Mouse (Mus musculus) thymus, postnatal 10 days (tissue): ENCODE results near the gene Atf3.

Source experiments
- DNase-seq, 2 experiments: peaks; one replicate each; pipeline ENCODE4 v3.0.0; 2021; ENCODE audit warnings: low spot score in 2 of 2

Gene Atf3

DNA sequence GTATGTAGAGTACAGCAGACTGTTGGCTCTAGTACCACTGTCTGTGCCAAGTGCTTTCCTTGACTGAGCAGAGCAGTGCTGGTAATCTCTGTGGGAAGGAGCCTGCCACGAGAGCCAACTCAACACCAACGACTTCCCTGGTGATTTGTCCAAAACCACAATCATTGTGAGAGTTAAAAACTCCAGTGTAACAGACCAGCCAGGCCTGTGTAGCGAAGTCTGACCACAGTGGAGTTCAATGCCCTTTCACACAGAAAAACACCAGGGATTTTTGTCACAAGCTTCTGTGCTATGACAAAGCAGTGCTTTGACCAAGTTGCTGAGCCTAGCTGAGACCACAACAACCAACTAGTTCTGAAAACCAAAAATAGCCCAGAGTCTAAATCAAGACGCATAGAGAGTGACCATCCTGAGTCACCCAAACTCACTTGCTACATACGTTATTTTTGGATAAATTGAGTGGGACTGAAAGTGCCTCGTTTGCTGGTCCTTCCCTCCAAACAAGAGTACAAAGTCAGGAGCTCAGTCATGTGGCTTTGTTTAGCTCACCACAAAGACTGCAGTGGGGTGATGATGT is 12.6 kb upstream of the Atf3 start:
- no peak for DNase-seq

DNA sequence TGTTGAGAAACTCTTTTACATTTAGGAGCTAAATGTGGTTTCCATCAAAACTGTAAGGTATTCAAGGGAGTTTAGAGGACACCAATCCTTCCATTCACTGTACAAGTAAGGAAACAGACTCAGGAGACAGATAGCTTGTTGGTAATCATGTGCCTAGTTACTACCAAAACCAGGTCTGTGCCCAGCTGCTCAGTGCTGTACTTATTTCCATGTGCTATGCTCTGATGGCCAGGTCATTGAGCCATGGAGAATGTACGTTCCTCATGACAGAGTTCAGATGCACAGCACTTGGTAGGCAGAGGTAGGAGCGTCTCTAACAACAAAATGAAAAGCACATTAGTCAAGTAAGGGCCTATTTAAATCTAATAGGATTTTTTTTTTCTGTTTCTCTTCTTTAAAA is 8.7 kb upstream of the Atf3 start:
- no peak for DNase-seq

DNA sequence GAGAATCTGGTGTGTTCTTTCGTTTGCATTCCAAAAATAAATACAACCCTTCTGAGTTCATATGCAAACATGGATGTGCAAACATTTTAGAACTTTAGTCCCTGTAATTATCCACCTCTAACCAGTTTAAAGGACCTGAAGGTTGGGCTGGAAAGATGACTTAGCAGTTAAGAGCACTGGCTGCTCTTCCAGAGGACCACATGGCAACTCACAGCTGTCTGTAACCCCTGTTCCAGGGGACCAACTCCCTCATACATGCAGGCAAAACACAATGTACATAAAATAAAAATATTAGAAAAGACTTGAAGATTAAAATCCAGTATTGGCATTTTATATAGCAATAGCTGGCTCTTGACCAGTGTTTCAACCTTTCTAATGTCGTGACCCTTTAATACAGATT is 7.9 kb upstream of the Atf3 start:
- no peak for DNase-seq

DNA sequence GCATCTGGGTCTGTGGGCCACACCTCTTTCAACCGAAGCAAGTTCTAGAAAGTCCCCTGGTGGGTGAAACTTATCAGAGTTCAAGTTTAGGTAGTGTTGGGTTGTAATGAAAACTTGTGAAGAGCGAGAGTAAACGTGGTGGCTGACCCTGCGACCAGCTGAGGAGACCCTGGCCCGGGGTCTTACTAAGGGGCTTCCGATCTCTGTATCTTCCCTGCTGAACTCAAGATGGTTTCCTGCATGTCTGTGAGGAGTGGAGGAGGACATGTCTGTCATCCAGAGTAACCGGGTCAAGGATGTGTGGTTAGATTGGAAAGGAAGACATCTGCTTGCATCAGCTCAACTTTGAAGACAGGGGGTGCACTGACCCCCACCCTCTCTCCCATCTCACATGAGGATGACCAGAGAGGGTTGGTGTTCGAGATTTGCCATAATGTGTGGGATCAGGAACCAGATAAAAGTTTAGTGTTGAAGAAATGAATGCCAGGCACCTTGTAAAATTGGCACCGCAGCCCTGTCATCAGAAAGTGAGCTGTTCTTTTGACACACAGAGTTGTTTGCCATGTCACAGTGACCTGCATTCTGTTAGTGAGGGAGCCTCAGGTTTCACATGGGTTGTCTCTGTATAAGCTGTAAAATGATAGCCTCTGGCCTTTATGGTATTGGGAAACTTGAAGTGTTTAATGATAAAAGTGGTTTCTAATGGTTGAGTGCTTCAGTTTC is 7.3 kb upstream of the Atf3 start:
- no peak for DNase-seq

DNA sequence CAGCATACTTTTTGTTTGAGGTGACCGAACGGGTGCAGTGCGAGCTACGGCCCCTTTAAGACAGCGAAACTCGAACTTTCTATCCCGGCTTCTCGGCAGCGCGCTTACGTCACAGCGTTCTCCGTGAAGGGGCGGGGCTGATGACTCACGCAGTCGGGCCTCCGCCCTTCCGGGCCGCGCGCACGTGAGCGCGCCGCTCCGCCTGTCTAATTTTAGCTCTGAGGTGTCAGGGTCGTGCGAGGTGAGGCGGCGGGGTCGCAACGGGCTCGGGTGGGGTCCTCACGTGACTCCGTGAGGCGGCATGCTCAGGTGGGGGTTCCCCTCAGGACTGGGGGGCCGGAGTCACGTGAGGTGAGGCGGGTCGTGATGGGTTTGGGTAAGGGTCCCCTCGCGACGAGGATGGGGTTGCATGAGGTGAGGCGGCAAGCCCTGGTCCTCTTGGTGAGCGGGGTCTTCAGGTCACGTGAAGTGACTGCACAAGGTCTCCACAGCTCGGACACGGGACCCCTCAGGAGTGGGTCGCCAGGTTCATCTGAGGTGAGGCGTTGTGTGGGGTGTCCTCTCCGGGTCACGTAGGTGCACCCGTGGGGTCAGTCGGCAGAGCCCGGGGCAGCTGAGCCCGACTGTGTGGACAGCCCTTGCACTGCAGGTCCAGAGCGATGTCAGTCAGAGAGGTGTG is 6.6 kb upstream of the Atf3 start:
- peak; percentile 89 to 92 for DNase-seq

DNA sequence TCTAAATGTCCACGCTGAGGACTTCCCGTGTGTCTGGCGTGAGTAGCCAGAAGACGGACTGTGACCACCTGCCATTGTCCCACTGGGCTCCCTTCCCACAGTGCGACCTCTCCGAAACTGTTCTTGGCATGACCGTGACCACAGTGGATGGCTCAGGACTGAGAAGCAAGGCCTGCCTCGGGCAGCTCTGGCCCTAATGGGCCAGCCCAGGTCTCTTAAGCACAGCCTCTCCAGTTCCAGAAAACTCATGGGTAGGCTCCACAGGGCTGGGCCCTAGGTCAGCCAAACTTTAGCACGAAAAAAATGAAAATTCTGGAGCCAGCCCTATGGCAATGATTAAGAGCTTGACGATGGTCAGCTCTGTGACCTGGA is 6.1 kb upstream of the Atf3 start:
- no peak for DNase-seq

DNA sequence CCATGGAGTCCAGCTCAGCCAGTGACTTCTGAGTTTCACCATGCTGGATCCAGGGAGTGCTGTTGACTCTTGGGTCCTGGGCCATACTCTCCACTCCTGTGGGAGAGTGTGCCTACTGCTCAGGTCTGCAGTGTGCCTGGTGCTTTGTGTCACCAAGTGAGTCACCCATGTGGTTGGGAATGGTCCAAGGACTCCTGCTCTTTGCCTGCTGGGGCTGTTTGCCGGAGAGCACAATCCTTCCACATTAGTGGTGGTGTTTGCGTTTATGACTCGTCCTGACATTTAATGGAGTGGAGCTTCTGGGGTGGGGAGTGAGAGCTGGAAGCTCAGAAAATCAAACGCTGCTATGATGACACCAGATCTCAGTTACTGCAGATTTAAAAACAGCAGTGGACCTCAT is 4.2 kb upstream of the Atf3 start:
- DNase-seq: no peak

DNA sequence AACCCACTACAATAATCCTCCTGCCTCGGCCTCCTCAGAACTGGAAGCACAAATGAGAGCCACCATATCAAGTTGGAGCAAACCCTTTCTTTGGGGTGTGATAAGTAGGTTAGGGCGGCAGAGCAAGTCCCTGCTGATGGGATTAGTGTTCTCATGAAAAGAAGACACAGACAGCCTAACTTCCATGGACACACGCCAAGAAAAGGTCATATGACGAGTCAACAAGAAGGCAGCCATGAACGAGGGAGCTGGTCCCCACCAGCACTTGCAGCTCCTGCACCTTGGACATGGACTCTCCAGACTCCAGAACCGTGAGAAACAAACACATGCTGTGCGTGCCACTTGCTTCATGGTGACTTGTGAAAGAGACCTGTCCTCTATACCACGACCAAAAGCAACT is 2.7 kb upstream of the Atf3 start:
- DNase-seq: no peak

DNA sequence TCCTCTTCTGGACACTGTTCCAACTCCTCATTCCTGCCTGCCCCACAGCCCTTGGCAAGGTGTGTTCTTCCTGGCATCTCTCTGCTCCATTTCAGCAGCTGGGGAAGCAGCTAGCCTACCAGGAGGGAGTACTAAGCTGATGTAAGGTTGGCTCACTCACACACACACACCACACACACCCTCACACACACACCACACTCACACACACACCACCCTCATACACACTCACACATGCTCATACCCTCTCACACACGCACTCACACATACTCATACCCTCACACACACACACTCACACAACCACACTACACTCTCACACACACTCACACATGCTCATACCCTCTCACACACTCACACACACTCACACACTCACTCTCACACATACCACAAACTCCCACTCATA is 1.9 kb upstream of the Atf3 start:
- DNase-seq: no peak

DNA sequence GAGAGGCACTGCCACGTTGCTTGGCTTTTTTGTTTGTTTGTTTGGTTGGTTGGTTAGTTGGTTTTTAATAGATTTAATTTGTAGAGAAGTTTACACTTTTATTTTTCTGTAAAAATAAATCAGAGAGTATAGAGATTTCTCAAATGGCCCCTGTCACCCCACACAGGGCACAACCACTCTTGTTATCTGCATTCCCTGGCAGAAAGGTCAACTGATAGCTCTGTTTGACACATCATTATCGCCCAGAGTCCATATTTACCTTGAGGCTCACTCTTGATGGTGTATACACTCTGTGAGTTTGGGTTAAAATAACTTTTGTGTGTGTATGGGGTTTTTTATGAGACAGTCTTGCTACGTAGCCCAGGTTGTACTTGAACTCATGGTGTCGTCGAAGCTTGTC is 744 bp upstream of the Atf3 start:
- no peak for DNase-seq

DNA sequence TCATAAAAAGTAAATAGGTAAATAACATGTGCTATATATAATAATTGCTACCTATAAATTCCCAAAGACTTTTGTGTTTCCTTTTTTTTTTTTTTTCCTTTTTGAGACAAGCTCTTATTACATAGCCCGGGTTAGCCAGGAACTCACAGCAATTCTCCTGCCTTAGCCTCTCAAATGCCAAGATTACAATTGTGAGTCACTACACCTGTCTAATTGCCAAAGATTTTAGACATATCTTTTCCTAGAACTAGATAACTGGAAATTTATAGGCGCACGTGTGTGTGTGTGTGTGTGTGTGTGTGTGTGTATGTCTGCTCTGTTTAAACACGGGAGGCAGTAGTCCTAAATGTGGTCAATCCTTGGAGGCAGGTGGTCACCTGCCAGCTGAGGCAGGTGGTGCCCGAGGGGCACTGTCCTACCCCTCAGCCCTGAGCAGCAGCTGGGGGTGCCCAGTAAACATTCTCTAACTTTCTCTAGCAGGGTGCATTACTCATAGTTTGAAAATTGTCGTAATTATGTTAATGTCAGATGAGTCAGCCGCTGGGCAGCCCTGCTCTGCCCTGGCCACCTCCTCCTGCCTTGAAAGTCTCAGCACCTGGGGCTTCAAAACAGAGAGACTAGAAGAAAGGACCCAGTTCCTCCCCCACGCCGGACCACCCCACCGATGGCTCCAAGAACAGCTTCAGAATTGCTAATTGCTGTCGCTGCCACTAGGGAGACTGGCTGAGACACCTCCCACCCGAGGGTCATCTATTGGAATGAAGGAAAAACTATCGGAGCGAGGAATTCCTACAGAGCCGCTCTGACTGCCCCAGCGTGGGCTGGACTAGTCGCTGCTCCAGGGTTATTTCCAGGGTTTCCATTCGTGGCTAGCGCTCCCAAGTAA is 1.8 kb downstream of the Atf3 start:
- DNase-seq: no peak

DNA sequence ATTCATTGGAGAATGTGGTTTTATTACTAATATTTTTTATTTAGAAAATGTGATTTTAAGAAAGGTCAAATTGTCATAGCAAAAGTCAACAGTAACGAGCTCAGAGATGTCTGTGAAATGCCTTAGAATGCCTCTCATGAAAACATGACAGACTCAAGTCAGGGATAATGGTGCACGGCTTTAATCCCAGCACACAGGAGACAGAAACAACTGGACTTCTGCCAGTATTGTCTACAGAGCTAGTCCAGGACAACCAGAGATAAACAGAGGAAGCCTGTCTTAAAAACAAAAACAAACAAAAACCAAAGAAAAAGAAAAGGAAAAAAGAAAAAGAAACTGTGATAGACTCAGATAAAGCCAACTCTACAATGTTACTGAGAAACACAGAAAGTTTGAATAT is 6.7 kb downstream of the Atf3 start:
- DNase-seq: no peak

DNA sequence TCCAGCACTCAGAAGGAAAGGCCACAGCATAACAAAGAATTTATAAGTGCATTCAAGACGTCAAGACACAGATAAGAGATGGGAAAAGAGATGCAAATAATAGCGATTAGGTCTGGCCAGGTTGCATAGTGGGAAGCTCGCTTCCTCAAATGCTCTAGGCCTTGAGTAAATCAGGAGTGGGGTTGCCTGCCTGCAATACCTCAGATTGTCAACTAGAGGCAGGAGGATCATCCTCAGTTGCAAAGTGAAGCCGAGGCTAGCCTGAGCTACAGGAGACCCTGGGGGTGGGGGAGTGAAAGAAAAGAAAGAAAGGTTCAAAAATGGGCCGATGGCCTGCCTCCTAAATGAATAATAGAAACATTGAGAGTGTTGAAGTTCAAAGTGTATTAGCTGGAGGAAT is 12.0 kb downstream of the Atf3 start:
- no peak for DNase-seq

DNA sequence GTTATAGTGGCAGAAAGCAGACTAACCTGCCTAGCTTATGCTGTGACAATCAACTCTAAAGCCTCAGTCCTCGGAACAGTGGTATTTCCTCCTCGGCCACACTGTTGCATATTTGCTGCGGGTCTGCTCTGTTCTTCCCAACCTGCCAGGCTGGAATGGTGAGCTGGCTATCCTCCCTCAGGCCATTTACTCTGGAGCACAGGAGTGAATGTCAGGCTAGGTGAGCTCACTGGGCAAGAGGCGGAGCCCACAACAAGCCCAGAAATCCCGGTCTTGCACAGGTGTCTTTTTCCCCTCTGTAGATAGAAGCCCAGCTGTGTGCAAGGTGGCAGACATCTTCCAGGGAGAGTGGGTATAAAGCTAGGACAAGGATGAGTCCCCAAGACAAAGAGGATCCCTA is 13.0 kb downstream of the Atf3 start:
- DNase-seq: no peak

DNA sequence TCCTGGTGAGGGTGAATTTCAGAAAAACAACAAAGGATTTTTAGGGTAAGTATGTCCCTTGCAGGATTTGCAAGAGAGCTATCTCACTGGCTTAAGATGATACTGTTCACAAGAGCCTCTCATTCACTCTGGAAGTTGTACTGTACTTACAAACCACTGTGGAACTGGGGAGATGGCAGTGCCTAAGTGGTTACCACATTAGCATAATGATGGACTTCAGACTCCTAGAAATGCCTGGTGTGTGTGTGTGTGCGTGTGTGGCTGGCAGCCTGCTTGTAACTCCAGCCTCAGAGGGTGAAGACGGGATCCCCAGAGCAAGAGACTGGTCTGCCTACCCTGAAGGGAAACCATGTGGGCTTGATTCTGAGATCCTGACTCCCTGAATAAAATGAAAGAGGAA is 14.3 kb downstream of the Atf3 start:
- no peak for DNase-seq

DNA sequence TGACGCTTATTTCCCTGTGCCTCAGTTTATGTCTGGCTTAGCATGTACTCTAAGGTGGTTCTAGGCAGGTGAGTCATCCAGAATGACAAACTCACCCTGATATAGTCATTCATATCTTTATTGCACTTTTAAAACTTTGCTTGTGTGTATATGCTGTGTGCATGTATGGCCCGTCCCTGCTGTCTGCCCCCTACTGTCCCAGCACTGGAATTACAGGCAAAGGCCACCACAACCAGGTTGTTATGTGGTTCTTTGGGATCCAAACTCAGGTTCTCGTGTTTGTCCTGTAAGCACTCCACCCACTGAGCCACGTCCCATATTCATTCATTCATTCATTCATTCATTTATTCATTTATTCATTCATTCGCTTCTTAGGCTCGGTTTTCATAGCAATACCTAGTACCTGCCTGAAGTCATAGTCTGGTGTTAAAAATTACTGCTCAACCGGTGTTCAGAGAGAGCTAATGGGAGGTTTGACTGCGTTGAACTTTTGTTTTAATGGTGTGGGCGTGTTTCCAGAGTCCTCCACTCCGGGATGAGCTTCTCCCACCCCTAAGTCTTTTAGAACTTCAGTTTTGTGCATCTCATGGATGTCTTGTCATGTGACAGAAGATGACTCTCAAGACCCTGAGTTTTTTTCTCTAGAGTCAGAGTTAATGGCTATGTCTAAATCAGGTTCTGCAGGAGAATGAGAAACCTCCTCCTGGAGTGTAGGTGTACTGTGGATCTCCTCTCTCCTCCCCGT is 15.5 kb downstream of the Atf3 start:
- no peak for DNase-seq

DNA sequence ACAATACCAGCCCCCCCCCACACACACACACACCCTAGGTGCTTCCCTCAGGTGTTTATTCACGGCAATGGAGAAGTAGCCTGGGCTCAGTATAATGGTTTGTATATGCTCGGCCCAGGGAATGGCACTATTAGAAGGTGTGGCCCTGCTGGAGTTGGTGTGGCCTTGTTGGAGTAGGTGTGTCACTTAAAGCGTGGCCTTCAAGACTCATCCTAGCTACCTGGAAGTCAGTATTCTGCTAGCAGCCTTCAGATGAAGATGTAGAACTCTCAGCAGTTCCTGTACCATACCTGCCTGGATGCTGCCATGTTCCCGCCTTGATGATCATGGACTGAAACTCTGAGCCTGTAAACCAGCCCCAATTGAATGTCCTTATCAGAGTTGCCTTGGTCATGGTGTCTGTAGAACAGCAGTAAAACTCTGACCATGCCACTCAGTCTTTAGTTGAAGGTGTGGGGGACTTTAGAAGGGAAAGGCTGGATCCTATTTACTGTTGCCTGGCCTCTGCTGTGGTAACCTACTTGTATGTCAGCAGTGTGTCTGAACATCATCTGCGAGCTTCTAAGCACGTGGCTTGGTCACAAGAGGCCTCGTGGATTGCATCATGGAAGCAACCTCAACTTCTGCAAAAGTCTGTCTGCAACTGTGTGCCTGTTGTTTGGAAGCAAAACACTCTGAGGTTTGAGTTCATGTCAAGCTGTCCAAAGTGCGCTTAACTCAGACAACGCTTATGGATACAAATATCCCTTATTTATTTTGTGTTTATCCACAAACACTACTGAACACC is 16.8 kb downstream of the Atf3 start:
- no peak for DNase-seq

DNA sequence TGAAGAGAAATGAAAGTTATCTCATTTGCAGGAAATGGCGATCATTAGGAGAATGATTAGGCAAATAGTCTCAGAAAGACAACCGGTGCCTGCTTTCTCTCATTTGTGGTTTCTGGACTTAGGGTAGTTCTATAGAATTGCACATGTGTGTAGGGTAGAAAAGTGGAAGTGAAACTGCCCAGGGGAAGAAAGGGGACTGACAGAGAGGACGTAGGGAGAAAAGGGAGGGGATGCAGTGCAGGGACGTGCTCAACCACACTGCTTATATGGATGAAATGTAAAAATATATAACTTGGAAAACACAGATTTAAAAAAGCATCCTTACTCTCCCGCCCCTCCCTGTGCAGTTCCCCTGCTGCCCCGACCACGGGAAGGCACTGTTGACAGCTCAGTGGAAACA is 19.9 kb downstream of the Atf3 start:
- no peak for DNase-seq

DNA sequence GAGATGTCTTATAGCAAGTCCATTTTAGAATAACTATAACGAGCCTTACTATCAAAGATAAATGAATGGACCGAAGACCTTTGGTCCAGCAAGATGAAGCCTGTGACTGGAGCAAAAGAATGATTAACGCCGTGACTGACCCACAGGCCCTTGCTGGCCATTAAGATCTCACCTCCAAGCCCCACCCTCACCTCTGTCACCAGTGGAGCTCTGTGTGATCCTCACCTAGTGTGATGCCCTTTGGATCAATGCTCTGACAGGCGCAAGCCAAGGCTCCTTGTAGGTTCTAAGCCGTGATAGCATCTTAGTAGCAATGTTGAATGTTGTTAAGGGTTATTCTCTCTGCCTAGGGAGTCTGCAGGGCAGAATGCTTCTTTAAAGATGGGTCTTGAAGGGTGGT is 21.8 kb downstream of the Atf3 start:
- DNase-seq: no peak

DNA sequence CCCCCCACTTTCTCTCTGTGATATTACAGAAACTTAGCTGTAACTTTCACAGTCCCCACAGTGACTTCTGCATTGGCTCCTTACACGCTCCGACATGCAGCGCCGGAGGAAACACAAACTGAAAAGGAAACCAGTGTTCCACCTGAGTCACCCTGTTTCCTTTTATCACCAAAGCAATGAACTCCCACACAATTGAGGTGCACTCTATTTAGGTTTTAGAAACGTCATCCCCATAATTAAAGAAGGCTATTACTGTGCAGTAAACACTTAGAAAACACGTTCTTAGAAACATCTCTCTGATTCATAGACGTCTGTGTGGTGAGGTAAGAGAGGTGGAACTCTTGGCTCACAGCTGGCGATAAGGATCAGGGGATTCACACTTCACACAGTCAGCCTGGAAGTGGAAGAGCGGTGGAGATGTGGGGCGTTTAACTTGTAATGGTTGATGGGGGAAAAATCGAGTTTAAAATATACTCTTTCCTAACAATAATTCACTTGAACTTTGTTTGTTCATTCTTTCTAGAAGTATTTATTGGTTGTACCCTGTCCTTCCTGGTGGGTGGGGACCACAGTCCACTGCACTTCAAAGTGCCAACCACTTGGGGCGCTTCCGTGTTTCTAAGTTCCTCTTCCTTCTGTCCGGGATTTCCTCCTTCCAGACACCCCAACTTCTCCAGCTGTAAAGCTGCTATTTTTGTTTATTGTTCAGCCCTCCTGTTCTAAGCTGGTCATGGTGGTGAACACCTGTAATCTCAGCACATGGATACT is 24.0 kb downstream of the Atf3 start:
- no peak for DNase-seq
